In genomic region chr6:133206173-133206572, GRCm38 (mm10) we compare ENCODE assay signal across 10 mouse cellular contexts.
DNase-seq lines count a peak whose midpoint lies in the region; ATAC-seq and TF ChIP-seq lines count a peak whose summit lies in the region.
"Had no signal": no experiment of that assay in that cellular context is flagged by ENCODE, and none has a peak within 500 bp of the region (broad histone marks: within the 10 kb centered on the region; RNA-seq: fewer than 3 reads in every experiment).

No protein-coding gene starts in this region.

- no peaks in the 10 kb centered on the region for H3K36me3 ChIP-seq in testis, adult 2 months (ENCODE audit: control insufficient read depth, insufficient read depth, low read length)
- H3K36me3 ChIP-seq in hindbrain, postnatal 0 days (ENCODE audit: insufficient read depth, low read length) = no peaks in the 10 kb centered on the region
- H3K36me3 ChIP-seq in midbrain, embryonic 16.5 days (ENCODE audit: control insufficient read depth, insufficient read depth, low read length) = no peaks in the 10 kb centered on the region
- H3K36me3 ChIP-seq: embryonic facial prominence, embryonic 13.5 days; lung, embryonic 15.5 days had no signal

- H3K9me3 ChIP-seq in hindbrain, postnatal 0 days (ENCODE audit: low read length) = no peaks in the 10 kb centered on the region
- H3K9me3 ChIP-seq in midbrain, embryonic 16.5 days (replicated peaks; ENCODE audit: control insufficient read depth, low read length, poor library complexity, severe bottlenecking) = no peaks in the 10 kb centered on the region
- H3K9me3 ChIP-seq: embryonic facial prominence, embryonic 13.5 days; lung, embryonic 15.5 days had no signal

- peak; percentile 39; the same call in 1 of the 2 replicates for TF ChIP-seq CTCF in testis, adult 2 months (IDR thresholded peaks at IDR 0.05; ENCODE audit: control insufficient read depth, insufficient read depth, insufficient replicate concordance, low read depth, low read length)
- peak; percentile 81 for TF ChIP-seq CTCF in hindbrain, postnatal 0 days (IDR thresholded peaks at IDR 0.05; ENCODE audit: low read depth)

- intact Hi-C loops in left cerebral cortex, postnatal 14 days (cut with DNase I) = loop anchor here (5.0 kb wide), 1 partner anchor 1694 kb away; no protein-coding TSS in a partner anchor

- no peak for DNase-seq in testis, postnatal 14 days (ENCODE audit: low spot score)
- peak; percentile 5 for DNase-seq in adrenal gland, adult 8-10 months
- peak; percentile 49 for DNase-seq in hindbrain, postnatal 0 days (ENCODE audit: low spot score)
- DNase-seq in left cerebral cortex, postnatal 14 days (ENCODE audit: low spot score in 2 of 2) = peak; percentile 25 to 66
- peak; percentile 68 for DNase-seq in thymus, postnatal 4 days

- H3K27me3 ChIP-seq in testis, adult 2 months (ENCODE audit: control insufficient read depth, insufficient read depth, low read length) = no peaks in the 10 kb centered on the region
- no peaks in the 10 kb centered on the region for H3K27me3 ChIP-seq in hindbrain, postnatal 0 days (ENCODE audit: insufficient read depth, low read length)
- no peaks in the 10 kb centered on the region for H3K27me3 ChIP-seq in midbrain, embryonic 16.5 days (ENCODE audit: control insufficient read depth, insufficient read depth, low read depth, low read length)
- H3K27me3 ChIP-seq: embryonic facial prominence, embryonic 13.5 days; lung, embryonic 15.5 days had no signal

- ATAC-seq in erythroblast, adult 5-6 weeks (replicated peaks; ENCODE audit: low FRiP score, poor library complexity, severe bottlenecking) = peak; percentile 57; the same call in 1 of the 2 replicates
- ATAC-seq in hindbrain, postnatal 0 days = 0 out of 2 replicates have a peak, but pooled peaks have one; percentile 62
- peak; percentile 80; the same call in 1 of the 2 replicates for ATAC-seq in midbrain, embryonic 16.5 days

- H3K9ac ChIP-seq in hindbrain, postnatal 0 days (replicated peaks; ENCODE audit: low read length) = no peak overlapping the region
- no peak overlapping the region for H3K9ac ChIP-seq in midbrain, embryonic 16.5 days (ENCODE audit: low read depth, low read length)
- H3K9ac ChIP-seq: embryonic facial prominence, embryonic 13.5 days; lung, embryonic 15.5 days had no signal

- no peak overlapping the region for H3K27ac ChIP-seq in testis, adult 2 months (ENCODE audit: control insufficient read depth, insufficient read depth, low read depth, low read length)
- no peak overlapping the region for H3K27ac ChIP-seq in hindbrain, postnatal 0 days
- no peak overlapping the region for H3K27ac ChIP-seq in midbrain, embryonic 16.5 days (ENCODE audit: low read length)
- H3K27ac ChIP-seq: embryonic facial prominence, embryonic 13.5 days; lung, embryonic 15.5 days had no signal

- H3K4me1 ChIP-seq in testis, adult 2 months (ENCODE audit: control insufficient read depth, insufficient read depth, low read length) = no peaks in the 10 kb centered on the region
- H3K4me1 ChIP-seq in hindbrain, postnatal 0 days (ENCODE audit: insufficient read depth, low read length) = no peaks in the 10 kb centered on the region
- no peaks in the 10 kb centered on the region for H3K4me1 ChIP-seq in midbrain, embryonic 16.5 days (ENCODE audit: control insufficient read depth, insufficient read depth, low read length)
- H3K4me1 ChIP-seq: embryonic facial prominence, embryonic 13.5 days; lung, embryonic 15.5 days had no signal

- TF ChIP-seq POLR2A in testis, adult 2 months (IDR thresholded peaks at IDR 0.05; ENCODE audit: control insufficient read depth, low read depth, low read length) = no peak

- 7% methylated on average over 3 of the region's 3 CpGs for WGBS in hindbrain, postnatal 0 days
- WGBS in midbrain, embryonic 16.5 days = 4% methylated on average over 3 of the region's 3 CpGs

- no peak overlapping the region for H3K4me2 ChIP-seq in hindbrain, postnatal 0 days (ENCODE audit: low read depth, low read length)
- H3K4me2 ChIP-seq in midbrain, embryonic 16.5 days (ENCODE audit: low read length) = no peak overlapping the region
- H3K4me2 ChIP-seq: embryonic facial prominence, embryonic 13.5 days; lung, embryonic 15.5 days had no signal

- no peak overlapping the region for H3K4me3 ChIP-seq in testis, adult 2 months (ENCODE audit: control insufficient read depth, low read depth, low read length)
- no peak overlapping the region for H3K4me3 ChIP-seq in hindbrain, postnatal 0 days (ENCODE audit: low read length)
- no peak overlapping the region for H3K4me3 ChIP-seq in midbrain, embryonic 16.5 days (ENCODE audit: low read depth, low read length)
- H3K4me3 ChIP-seq: embryonic facial prominence, embryonic 13.5 days; lung, embryonic 15.5 days had no signal
